Mouse (Mus musculus) left cerebral cortex, postnatal 14 days (tissue): ENCODE data around the gene Sult2b1. TPM values are rescaled to one million over a fixed set of nuclear protein-coding genes. Genes with fewer than 3 reads are reported as not detected.

ENCODE experiments used
- DNase-seq, 2 experiments: peaks; one replicate each; pipeline ENCODE4 v3.0.0; 2021 to 2022; ENCODE audit warnings: low spot score in 2 of 2, mixed read lengths in 1 of 2
- intact Hi-C: fragments of 180-260 bp; cut with DNase I; formaldehyde crosslinking; loops from one replicate; pipeline ENCODE4 v1.15.1; 2025
- total RNA-seq, 2 experiments: library from RNA; stranded (reverse); gene quantifications; 2 replicates each; pipeline ENCODE4 v1.2.3; 2021

Gene Sult2b1
- total RNA-seq, 2 experiments from 2014 or later, result 10.0 to 13.0 TPM

- intact Hi-C loops, result no loop called here
- DNase-seq, result no peak
Observed at GRCm38 (mm10) chr7:45805941-45806340, 21.5 kb upstream of the Sult2b1 start.

- no peak for DNase-seq
- intact Hi-C loops, result no loop called here
Observed at GRCm38 (mm10) chr7:45802551-45802950, 18.1 kb upstream of the Sult2b1 start.

DNA sequence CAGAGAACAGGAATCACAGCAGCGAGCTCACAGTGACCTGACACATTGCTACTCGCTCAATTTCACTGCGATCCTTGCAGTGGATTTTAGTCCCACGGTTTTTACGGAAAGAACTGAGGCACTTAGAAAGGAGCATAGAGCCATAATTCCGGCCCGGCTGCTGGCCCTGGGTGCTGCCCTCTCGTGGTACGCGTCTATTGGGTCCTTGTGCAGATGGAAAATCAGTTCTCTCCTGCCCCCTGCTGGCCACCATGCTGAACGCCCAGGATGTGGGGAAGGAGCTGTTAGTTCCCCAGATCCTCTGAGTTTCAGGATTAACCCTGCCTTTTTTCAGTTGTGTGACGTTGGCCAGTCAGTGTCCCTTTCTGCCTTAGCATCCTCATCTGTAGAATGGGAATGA lies 16.9 kb upstream of the Sult2b1 start:
- DNase-seq, result peak; percentile 95 to 96
- intact Hi-C loops, result loop anchor here (1.0 kb wide), 1 partner anchor 62 kb away; no protein-coding TSS in a partner anchor

DNA sequence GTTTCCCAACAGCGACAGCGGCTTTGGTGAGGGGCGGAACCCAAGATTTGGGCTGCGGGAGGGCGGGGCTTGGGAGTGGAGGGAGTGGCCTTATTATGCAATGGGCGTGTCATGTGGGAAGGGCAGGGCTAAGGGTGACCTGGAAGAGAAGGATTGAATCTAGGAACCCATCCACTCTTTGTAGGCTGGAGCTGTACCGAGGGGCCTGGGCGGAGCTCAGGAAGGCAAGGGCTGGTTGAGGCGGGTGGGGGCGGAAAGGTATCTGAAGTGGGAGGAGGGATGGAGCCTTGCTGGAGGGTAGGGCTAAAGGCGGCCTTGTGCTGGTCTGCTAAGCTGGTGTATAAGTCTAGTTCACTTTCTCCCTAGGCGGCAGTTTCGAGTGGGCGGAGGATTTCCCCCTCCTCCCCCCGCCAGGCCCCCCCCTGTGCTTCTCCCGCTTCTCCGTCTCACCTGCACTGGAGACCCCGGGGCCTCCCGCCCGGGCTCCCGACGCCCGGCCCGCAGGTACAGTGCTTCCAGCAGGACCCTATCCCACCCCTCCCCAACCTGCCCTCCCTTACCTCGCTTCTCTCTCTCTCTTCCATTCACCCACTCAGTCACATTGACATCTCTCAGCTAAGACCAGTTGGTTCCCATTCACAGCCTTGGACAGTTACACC lies 16.2 kb upstream of the Sult2b1 start:
- intact Hi-C loops, result loop anchor here (1.0 kb wide), 1 partner anchor 61 kb away; no protein-coding TSS in a partner anchor
- no peak for DNase-seq

- intact Hi-C loops, result no loop called here
- no peak for DNase-seq
Observed at GRCm38 (mm10) chr7:45800001-45800400, 15.5 kb upstream of the Sult2b1 start.

- no peak for DNase-seq
- intact Hi-C loops, result no loop called here
Observed at GRCm38 (mm10) chr7:45798931-45799330, 14.5 kb upstream of the Sult2b1 start.

- no peak for DNase-seq
- intact Hi-C loops, result no loop called here
Observed at GRCm38 (mm10) chr7:45798511-45798836, 14.0 kb upstream of the Sult2b1 start.

- intact Hi-C loops, result no loop called here
- no peak for DNase-seq
Observed at GRCm38 (mm10) chr7:45797661-45798510, 13.4 kb upstream of the Sult2b1 start.

- no peak for DNase-seq
- intact Hi-C loops, result no loop called here
Observed at GRCm38 (mm10) chr7:45796950-45797349, 12.5 kb upstream of the Sult2b1 start.

DNA sequence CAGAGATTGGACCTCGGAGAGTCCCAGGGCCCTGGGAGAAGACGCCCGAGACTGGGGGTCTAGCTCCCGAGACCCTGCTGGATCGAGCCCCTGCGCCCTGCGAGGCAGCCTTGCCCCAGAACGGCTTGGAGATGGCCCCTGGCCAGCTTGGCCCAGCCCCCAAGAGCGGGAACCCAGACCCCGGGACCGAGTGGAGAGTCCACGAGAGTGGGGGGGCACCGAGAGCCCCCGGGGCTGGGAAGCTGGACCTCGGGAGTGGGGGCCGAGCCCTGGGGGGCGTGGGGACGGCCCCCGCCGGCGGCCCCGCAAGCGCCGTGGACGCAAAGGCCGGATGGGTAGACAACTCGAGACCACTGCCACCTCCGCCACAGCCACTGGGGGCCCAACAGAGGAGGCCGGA lies 10.5 kb upstream of the Sult2b1 start:
- no peak for DNase-seq
- intact Hi-C loops, result no loop called here

DNA sequence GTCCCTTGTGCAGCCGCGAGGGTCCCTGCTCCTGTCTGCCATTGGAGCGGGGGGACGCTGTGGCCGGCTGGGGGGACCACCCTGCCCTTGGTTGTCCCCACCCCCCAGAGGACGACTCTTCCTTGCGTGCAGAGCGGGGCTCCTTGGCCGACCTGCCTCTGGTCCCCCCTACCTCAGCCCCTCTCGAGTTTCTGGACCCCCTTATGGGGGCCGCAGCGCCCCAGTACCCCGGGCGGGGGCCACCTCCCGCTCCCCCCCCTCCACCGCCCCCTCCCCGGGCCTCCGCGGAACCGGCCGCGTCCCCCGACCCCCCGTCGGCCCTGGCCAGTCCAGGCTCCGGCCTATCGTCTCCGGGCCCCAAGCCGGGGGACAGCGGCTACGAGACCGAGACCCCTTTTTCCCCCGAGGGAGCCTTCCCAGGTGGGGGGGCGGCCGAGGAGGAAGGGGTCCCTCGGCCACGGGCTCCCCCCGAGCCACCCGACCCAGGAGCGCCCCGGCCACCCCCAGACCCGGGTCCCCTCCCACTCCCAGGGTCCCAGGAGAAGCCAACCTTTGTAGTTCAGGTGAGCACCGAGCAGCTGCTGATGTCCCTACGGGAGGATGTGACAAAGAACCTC lies 9.6 kb upstream of the Sult2b1 start:
- no peak for DNase-seq
- intact Hi-C loops, result no loop called here

GRCm38 (mm10) chr7:45793240-45793639 lies 8.8 kb upstream of the Sult2b1 start:
- intact Hi-C loops, result no loop called here
- no peak for DNase-seq

DNA sequence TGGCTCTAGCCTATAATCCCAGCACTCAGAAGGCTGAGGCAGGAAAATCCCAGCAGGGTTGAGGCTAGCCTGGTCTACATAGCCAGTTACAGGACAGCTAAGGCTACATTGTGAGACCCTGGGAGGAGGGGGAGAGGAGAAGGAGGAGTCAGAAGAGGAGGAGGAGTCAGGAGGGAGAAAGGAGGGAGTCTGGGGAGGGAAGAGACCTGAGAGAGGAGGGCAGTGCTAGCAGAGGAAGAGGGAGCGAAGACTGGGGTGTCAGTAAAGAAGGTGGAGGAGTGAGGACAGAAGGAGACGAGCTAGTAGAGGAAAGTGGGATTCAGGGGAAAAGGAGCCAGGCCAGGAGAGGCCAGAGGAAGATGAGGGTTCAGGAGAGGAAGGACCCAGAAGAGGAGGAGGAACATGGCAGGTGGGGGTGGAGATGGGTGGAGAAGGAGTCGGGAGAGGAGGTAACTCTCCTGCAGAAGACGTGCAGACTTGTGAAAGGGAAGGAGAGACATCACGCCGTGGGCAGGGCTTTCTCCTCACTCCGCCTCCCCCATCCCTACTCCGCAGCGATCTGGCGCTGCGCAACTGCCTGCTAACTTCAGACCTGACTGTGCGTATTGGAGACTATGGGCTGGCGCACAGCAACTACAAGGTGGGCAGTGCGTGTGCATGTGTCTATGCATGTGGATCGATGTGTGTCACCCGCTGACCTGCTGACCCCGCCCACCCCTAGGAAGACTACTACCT lies 7.5 kb upstream of the Sult2b1 start:
- peak in 1 of 2 experiments; percentile 39 for DNase-seq
- intact Hi-C loops, result no loop called here

DNA sequence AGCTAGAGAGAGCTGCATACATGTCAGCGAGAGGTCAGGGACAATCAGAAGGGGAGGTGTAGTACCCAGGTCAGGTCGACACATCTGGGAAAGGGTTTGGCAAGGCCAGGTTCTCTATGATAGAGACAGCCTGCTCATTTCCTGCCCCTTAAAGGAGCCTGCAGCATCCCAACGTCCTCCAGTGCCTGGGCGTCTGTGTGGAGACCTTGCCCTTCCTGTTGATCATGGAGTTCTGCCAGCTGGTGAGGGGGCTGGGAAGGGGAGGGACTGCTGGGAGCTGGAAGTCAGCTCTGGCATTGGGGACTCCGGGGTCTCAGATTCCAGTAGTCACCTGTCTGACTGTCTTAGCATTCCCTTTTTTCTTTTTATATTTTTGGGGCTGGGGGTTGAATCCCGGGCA lies 6.3 kb upstream of the Sult2b1 start:
- intact Hi-C loops, result no loop called here
- DNase-seq, result no peak

DNA sequence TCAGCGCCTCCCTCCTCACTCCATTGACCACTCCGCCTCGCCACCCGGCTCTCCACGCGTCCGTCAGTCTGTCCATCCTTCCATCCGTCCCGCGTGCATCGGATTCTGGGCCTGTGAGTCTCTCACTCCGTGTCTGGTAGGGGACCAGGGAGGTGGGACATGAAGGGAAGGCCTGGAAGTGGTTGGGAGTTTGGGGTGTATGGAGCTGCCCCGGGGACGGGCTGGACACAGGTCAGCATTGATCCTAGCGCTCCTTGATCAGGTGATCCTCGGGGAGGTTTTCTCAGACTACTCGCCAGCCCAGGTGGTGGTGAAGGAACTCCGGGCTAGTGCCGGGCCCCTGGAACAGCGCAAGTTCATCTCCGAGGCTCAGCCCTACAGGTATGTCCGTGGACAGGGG lies 3.2 kb upstream of the Sult2b1 start:
- intact Hi-C loops, result no loop called here
- no peak for DNase-seq

GRCm38 (mm10) chr7:45786661-45787413 lies 2.4 kb upstream of the Sult2b1 start:
- DNase-seq, result peak; percentile 70 to 85
- intact Hi-C loops, result no loop called here

DNA sequence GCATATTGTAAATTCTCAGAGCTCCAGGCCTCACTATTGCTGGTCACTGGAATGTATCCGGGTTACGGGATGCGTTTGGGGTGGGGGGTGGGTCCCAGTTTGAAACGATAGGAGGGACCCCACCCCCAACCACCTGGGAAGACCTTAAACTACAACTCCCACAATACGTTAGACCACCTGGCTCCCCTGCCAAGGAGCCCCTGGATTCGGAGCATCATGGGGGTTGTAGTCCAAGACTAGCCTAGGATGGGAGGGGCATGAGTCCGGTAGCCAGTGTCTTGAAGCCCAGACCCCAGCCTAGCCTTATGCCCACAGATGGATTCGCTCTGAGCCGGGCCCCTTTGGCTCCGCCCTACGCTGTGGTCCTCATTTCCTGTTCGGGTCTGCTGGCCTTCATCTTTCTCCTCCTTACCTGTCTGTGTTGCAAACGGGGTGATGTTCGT lies 1.7 kb upstream of the Sult2b1 start:
- no peak for DNase-seq
- intact Hi-C loops, result no loop called here

- intact Hi-C loops, result no loop called here
- no peak for DNase-seq
Observed at GRCm38 (mm10) chr7:45785388-45786135, 1.1 kb upstream of the Sult2b1 start.
